Mouse (Mus musculus) heart, embryonic 11.5 days (tissue): ENCODE measurements around the gene Mrpl2. TPM values are rescaled to one million over a fixed set of nuclear protein-coding genes. Genes with fewer than 3 reads are reported as not detected.

Experiments used
- ATAC-seq: fragments of 200-750 bp; cut with Nextera tagmentation; replicated peaks from 2 replicates; pipeline ENCODE4 v1.8.0; 2017; ENCODE audit warnings: moderate library complexity; ENCODE audit not compliant: insufficient number of reproducible peaks, low FRiP score, low TSS enrichment
- H3K27ac ChIP-seq: fragments of 300-500 bp; sonication (generic); 2 replicates; pipeline ENCODE4 v1.5.1; 2014; ENCODE audit warnings: mild to moderate bottlenecking, low read depth, low read length
- H3K27me3 ChIP-seq: fragments of 300-500 bp; sonication (generic); 2 replicates; pipeline ENCODE4 v1.6.1; 2014; ENCODE audit warnings: mild to moderate bottlenecking, low read length, mixed read lengths; ENCODE audit not compliant: control insufficient read depth, insufficient read depth
- H3K36me3 ChIP-seq: fragments of 300-500 bp; sonication (generic); 2 replicates; pipeline ENCODE4 v1.6.1; 2014; ENCODE audit warnings: mild to moderate bottlenecking, low read length, moderate library complexity, mixed read lengths; ENCODE audit not compliant: control insufficient read depth, insufficient read depth
- H3K4me1 ChIP-seq: fragments of 300-500 bp; sonication (generic); 2 replicates; pipeline ENCODE4 v1.6.1; 2014; ENCODE audit warnings: low read length; ENCODE audit not compliant: control insufficient read depth, insufficient read depth
- H3K4me2 ChIP-seq: fragments of 300-500 bp; sonication (generic); 2 replicates; pipeline ENCODE4 v1.6.1; 2014; ENCODE audit warnings: mild to moderate bottlenecking, moderate library complexity
- H3K4me3 ChIP-seq: fragments of 300-500 bp; sonication (generic); 2 replicates; pipeline ENCODE4 v1.5.1; 2014; ENCODE audit warnings: low read depth, low read length
- H3K9ac ChIP-seq: fragments of 300-500 bp; sonication (generic); 2 replicates; pipeline ENCODE4 v1.6.1; 2014; ENCODE audit warnings: mild to moderate bottlenecking, low read depth, low read length, moderate library complexity
- H3K9me3 ChIP-seq: fragments of 300-500 bp; sonication (generic); replicated peaks from 2 replicates; pipeline ENCODE4 v1.6.1; 2016; ENCODE audit warnings: low read length; ENCODE audit not compliant: control insufficient read depth
- WGBS: fragments of 180-500 bp; shearing (Covaris S2); extraction: QIAGEN DNeasy Blood & Tissue Kit; methylation state at CpG from one replicate; pipeline ENCODE4 v1.1.7; 2014; ENCODE audit not compliant: insufficient replicate concordance; 5-methylcytosine and 5-hydroxymethylcytosine counted together
- polyA plus RNA-seq: library from polyadenylated mRNA; unstranded; fragments of >200 nt; fragmentation: Nextera tagmentation; extraction: Ambion mirVana; gene quantifications from 2 replicates; pipeline ENCODE4 v1.2.1, GENCODE M21; 2014

The Mrpl2 gene
- polyA plus RNA-seq, 1 experiment from 2014 or later = 110 TPM

GRCm38 (mm10) chr17:46609721-46610514 lies 36.1 kb upstream of the Mrpl2 start:
- 0 out of 2 replicates have a peak, but pooled peaks have one; percentile 69 for ATAC-seq
- no peaks in the 10 kb centered on the region for H3K27me3 ChIP-seq
- peaks cover 37% of the 10 kb centered on the region for H3K4me1 ChIP-seq
- H3K9ac ChIP-seq = no peak overlapping the region
- peak overlapping the region; percentile 25 for H3K27ac ChIP-seq
- no peaks in the 10 kb centered on the region; the same call in 1 of the 2 replicates for H3K36me3 ChIP-seq
- 53% methylated on average over 15 of the region's 15 CpGs for WGBS
- H3K4me3 ChIP-seq = no peak overlapping the region
- no peaks in the 10 kb centered on the region for H3K9me3 ChIP-seq
- peak overlapping the region; percentile 7 for H3K4me2 ChIP-seq

DNA sequence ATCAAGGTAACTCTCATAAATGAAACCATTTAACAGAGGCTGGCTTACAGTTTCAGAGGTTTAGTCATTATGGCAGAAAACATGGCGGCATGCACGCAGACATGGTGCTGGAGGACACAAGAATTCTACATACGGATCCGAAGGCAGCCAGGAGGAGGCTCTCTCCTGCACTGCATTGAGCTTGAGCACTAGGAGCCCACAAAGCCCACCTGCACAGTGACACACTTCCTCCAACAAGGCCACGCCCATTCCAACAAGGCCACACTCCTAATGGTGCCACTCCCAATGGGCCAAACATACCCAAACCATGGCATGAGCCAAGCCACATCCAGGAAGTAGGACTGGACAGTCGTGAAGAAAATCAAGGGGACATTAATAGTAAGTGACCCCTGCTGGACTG lies 34.7 kb upstream of the Mrpl2 start:
- peaks cover 37% of the 10 kb centered on the region for H3K4me1 ChIP-seq
- 88% methylated on average over 6 of the region's 6 CpGs for WGBS
- no peak overlapping the region for H3K9ac ChIP-seq
- no peaks in the 10 kb centered on the region for H3K27me3 ChIP-seq
- no peak overlapping the region for H3K27ac ChIP-seq
- ATAC-seq = no peak
- no peaks in the 10 kb centered on the region; the same call in 1 of the 2 replicates for H3K36me3 ChIP-seq
- H3K4me3 ChIP-seq = no peak overlapping the region
- no peak overlapping the region for H3K4me2 ChIP-seq
- no peaks in the 10 kb centered on the region for H3K9me3 ChIP-seq

- H3K36me3 ChIP-seq = no peaks in the 10 kb centered on the region; the same call in 1 of the 2 replicates
- no peak overlapping the region for H3K27ac ChIP-seq
- H3K4me3 ChIP-seq = no peak overlapping the region
- H3K9ac ChIP-seq = no peak overlapping the region
- ATAC-seq = no peak
- no peaks in the 10 kb centered on the region for H3K27me3 ChIP-seq
- 57% methylated on average over 2 of the region's 2 CpGs for WGBS
- no peaks in the 10 kb centered on the region for H3K9me3 ChIP-seq
- no peak overlapping the region for H3K4me2 ChIP-seq
- peaks cover 45% of the 10 kb centered on the region for H3K4me1 ChIP-seq
Measured at GRCm38 (mm10) chr17:46612189-46612588, 33.8 kb upstream of the Mrpl2 start.

DNA sequence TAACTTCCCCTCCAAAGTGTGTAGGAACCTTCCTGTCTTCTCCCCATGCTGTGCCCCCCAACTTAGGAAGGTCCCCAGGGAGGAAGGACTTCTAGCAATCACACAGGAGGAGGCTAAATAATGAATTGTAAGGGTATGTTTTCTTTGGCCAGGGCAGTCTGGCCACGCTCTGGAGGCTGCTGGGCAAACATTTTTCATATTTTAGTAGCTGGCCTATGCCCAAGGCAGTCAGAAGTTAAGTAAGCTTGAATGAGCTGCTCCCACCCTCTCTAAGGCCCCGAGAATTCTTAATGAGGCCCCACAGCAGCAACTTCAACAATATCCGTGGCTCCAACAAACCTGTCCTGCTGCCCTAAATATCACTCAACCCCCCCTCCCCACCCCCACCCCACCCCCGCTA lies 33.2 kb upstream of the Mrpl2 start:
- no peak for ATAC-seq
- Histone ChIP-seq H3K27me3 (no peaks in the 10 kb centered on the region), H3K4me3 (no peak overlapping the region), H3K4me2 (no peak overlapping the region), H3K4me1 (peaks cover 52% of the 10 kb centered on the region), H3K27ac (peak overlapping the region; percentile 57; the same call in 1 of the 2 replicates), H3K9me3 (no peaks in the 10 kb centered on the region), H3K9ac (0 out of 2 replicates have a peak overlapping the region, but pooled peaks have one; percentile 16), H3K36me3 (no peaks in the 10 kb centered on the region; the same call in 1 of the 2 replicates)
- 35% methylated on average over 4 of the region's 4 CpGs for WGBS

DNA sequence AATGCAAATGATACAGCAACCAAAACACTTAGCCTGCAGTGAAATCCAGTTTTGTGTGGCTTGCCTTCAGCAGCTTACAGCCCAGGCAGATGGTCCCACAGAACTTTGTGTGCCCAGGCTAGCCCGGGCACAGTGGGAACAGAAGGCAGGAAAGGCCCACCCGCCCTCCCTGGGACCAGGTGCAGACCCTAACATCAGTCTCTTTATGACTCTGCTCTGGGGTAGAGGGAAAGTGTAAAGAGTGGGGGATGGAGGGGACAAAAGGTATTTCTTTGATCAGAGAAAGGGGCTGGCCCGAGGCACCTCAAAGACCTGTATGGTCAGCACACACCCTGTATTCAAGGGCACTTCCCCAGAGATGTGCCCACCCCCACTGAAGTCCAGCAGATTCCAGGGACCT lies 32.8 kb upstream of the Mrpl2 start:
- H3K4me1 ChIP-seq = peaks cover 56% of the 10 kb centered on the region
- no peak overlapping the region for H3K9ac ChIP-seq

DNA sequence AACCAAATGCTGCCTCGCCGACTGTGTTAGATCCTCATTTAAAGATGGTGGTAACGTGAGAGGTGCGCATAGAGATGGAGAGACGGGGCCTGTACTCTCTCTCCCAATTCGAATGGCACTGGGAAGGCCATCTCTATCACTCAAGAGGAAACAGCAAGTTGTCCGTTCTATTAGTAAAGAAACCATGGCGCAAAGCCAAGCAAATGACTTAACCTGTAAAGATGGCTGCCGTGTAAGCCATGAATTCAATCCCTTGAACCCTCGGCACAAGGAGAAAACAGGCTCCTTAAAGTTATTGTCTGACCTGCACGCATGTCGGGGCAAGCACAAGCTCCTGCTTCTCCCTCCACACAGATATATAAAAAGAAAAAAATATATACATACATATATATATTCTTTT lies 28.2 kb upstream of the Mrpl2 start:
- Histone ChIP-seq H3K4me1 (peaks cover 82% of the 10 kb centered on the region), H3K4me2 (peak overlapping the region; percentile 53), H3K4me3 (peak overlapping the region; percentile 4; the same call in 1 of the 2 replicates), H3K27ac (peak overlapping the region; percentile 96), H3K9ac (peak overlapping the region; percentile 52), H3K27me3 (no peaks in the 10 kb centered on the region), H3K36me3 (no peaks in the 10 kb centered on the region), H3K9me3 (no peaks in the 10 kb centered on the region)
- WGBS = 50% methylated on average over 12 of the region's 12 CpGs
- no peak for ATAC-seq

More for the DNA sequence above, 32.8 kb upstream of the Mrpl2 start:
- WGBS = 49% methylated on average over 3 of the region's 3 CpGs
- no peak for ATAC-seq
- peak overlapping the region; percentile 57; the same call in 1 of the 2 replicates for H3K27ac ChIP-seq
- no peak overlapping the region for H3K4me3 ChIP-seq
- H3K36me3 ChIP-seq = no peaks in the 10 kb centered on the region; the same call in 1 of the 2 replicates
- no peaks in the 10 kb centered on the region for H3K27me3 ChIP-seq
- no peak overlapping the region for H3K4me2 ChIP-seq
- H3K9me3 ChIP-seq = no peaks in the 10 kb centered on the region

DNA sequence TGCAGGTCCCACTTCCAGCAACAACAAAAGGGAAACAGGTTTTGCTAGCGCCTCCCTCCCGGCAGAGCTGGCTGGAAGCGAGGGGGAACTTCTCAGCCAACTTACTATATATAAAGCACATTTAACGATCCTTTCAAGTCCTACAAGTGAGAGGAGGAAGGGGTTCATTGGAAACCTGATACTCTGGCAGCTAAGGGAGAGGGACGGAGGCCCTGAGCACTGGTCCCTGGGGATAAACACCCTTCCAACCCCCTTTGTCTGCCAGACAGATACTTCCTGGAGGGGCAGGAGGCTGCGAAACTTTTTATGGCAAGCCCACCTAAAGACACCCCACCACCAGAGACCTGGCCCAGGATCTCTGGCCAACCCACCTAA lies 27.6 kb upstream of the Mrpl2 start:
- Histone ChIP-seq H3K27ac (peak overlapping the region; percentile 96), H3K27me3 (no peaks in the 10 kb centered on the region), H3K4me1 (peaks cover 82% of the 10 kb centered on the region), H3K9me3 (no peaks in the 10 kb centered on the region), H3K4me2 (peak overlapping the region; percentile 53), H3K36me3 (no peaks in the 10 kb centered on the region), H3K4me3 (peak overlapping the region; percentile 4), H3K9ac (peak overlapping the region; percentile 66)
- no peak for ATAC-seq
- 5% methylated on average over 6 of the region's 6 CpGs for WGBS

DNA sequence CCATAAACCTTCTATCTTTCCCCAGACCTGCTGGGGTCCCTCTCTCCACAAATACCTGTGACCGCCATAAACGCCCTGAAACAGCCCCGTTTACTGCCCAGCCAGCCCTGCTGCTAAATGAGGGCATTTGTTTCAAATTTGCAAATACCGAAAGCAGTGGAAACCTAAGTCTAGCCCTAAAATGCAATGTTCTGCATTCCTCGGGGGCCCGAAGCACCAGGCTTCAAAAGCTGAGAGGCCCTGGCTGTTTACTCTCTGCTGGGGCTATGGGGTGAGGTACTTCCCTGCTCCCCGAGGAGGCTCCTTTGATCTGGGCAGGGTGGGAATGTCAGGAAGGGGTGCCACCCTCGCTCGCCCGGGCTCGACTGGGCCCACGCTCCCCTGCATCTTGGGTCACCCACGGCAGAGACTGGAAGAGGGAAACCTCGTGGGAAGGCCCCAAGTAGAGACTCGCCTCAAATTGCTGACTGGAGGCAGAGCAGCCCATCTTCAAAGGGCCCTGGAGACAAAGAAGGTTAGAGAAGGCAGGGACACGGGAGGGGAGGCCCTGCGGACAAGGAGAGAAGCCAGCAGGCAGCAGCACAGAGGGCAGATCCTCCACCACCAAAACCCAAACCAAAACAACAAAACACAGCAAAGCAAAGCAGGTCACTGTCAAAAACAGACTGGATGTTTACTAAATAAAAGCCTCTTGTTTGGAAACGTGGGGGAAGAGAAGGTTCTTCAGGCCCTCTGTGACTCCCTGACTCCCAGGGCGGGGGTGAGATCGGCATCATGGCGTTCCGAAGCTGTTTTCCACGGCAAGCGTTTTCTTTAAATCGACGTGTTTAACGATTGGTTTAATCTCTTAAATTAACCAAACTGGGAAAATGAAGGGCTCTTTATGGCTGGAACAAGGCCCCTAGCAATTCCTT lies 27.0 kb upstream of the Mrpl2 start:
- ATAC-seq = no peak
- Histone ChIP-seq H3K4me2 (peak overlapping the region; percentile 53), H3K4me3 (no peak overlapping the region), H3K4me1 (peaks cover 82% of the 10 kb centered on the region), H3K36me3 (no peaks in the 10 kb centered on the region), H3K27me3 (no peaks in the 10 kb centered on the region), H3K9ac (peak overlapping the region; percentile 66), H3K9me3 (no peaks in the 10 kb centered on the region), H3K27ac (peak overlapping the region; percentile 96)
- 12% methylated on average over 27 of the region's 27 CpGs for WGBS
